Mouse (Mus musculus): ENCODE measurements around the gene Vstm5. TPM values are rescaled to one million over a fixed set of nuclear protein-coding genes. Genes with fewer than 3 reads are reported as not detected.
"Not testable (repeated sequence)": the region's sequence is repeated elsewhere in the genome, so short reads cannot be mapped to it uniquely, and the experiment has no call there.

Gene Vstm5
- total RNA-seq, 2 experiments from 2014 or later = 9.9 to 11.4 TPM

DNA sequence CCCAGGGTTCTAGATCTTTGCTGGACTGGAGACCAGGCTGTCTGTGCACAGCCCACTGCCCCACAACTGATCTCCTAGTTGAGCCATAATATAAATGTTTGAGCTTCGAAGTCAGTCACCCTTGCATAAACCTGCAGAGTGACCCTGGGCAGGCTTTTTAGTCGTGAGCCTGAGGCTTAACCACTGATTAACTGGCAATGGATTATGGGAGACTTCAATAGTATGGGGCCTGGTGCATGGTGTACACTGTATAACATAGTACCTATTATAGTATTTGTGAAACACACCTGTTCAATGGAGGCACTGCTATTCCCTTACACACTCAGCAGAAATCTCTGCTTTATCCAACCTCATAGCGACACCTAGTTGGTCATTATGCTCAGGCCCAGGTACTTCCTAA, 17.4 kb downstream of the Vstm5 start:
- DNase-seq (ENCODE audit: low spot score in 2 of 2) = no peak

DNA sequence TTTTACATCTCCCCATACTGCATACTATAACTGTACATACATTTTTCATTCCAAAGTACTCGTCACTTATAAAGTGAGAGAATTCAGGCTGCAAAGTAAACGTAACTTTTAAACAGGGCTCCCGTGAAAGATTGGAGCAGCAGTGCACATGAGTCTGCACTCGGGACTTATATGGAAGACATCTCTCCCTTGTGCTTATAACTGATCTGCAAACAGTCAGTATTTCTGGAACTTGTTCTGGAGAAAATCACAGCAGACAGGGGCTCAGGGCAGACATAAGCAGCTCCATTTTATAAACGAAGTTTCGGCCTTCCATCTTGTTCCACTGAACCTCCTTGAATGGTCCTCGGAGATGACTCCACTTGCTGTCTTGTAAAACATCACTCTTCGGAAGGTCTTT, 23.1 kb downstream of the Vstm5 start:
- DNase-seq (ENCODE audit: low spot score in 2 of 2) = no peak

DNA sequence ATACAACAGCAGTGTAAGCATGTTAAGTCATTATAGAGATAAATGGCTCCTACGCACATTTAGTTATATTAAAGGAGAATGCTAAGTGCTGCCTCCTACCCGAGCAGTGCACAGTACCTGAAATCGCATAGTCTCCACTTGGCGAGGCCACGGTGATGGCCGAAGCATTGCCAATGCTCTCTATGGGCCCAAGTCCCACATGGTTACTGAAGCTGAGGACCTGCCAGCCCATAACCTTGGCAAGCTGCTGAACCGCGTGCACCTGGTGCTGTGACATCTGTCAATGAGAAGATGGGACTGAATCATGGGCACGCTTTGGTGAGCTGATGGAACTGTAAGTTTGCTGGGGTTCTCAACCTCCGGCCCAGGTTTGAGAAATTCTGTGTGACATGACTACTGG, 24.6 kb downstream of the Vstm5 start:
- DNase-seq (ENCODE audit: low spot score in 2 of 2) = no peak

DNA sequence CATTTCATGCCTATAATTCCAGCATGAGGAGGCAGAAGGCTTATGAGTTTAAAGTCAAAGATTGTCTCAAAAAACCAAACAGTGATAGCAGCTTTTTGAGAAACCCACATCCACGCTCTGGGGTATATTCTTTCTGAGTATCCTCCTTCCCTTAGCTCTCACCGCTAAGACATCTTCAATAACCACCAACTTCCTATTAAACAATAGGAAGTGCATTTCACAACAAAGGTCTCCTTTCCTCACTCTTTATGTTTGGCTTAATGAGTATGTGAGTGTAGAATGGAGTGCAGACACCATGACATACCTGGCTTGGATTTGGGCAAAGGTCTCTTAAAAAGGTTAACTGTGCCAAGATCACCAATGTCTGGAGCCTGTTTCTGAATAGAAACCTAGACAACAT, 35.1 kb downstream of the Vstm5 start:
- DNase-seq (ENCODE audit: low spot score in 2 of 2) = no peak

DNA sequence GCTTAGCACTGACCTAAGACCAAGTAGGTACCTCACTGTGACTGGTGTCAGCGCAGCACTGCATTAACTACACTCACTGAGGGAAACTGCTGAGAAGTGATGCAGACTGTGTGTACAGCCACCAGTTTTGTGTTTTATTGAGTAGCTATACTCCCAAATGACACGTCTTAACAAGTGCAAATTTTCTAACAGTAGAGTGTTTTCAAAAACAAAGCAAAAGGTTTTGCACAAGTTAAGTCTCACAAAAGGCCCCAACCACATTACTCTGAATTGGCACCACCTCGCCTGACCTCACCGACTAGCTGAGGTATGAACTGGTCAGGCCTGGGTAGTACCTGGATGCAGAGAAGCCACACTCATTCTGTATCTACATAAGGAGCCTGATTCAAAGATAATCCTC, 38.0 kb downstream of the Vstm5 start:
- DNase-seq (ENCODE audit: low spot score in 2 of 2) = no peak

DNA sequence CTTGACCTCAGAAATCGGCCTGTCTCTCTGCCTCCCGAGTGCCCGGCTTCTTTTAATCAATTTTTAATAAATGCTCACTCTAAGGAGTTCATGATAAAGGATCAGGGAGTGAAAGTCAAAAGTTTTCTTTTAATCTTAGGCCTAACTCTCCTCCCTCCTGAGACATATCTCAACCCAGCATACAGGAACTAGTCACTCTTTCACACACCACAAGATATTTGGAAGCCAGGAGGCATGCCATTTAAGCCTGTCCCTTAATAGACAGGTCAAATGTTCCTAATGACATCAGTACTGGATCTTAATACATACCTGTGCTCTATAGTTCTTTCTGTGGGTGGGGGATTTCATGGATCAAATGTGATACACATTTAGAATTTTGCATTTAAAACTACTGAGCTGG, 39.5 kb downstream of the Vstm5 start:
- no peak for DNase-seq (ENCODE audit: low spot score in 2 of 2)

DNA sequence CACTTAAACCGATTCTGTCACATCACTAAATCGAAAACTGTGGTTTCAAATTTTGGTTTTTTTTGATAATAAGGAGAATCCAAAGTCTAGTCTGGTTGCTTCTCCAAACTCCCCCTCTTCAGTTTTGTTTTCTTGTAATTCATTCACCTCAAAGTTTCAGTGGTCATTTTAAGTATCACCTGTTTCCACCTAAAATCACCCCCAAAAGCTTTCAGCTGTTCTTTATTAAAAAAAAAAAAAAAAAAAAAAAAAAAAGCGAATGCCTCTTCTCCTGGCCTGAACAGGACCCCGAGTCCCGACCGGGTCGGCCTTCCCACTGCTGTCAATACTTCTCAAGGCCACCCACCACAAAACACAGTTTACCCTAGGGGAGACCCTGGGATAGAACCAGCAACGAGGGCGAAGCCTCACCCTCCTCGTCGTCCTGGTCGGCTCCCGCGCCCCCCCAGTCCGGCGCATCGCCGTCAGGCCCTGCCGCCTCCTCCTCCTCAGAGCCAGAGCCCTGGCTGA, 40.3 kb downstream of the Vstm5 start:
- DNase-seq (ENCODE audit: low spot score in 2 of 2) = no peak

DNA sequence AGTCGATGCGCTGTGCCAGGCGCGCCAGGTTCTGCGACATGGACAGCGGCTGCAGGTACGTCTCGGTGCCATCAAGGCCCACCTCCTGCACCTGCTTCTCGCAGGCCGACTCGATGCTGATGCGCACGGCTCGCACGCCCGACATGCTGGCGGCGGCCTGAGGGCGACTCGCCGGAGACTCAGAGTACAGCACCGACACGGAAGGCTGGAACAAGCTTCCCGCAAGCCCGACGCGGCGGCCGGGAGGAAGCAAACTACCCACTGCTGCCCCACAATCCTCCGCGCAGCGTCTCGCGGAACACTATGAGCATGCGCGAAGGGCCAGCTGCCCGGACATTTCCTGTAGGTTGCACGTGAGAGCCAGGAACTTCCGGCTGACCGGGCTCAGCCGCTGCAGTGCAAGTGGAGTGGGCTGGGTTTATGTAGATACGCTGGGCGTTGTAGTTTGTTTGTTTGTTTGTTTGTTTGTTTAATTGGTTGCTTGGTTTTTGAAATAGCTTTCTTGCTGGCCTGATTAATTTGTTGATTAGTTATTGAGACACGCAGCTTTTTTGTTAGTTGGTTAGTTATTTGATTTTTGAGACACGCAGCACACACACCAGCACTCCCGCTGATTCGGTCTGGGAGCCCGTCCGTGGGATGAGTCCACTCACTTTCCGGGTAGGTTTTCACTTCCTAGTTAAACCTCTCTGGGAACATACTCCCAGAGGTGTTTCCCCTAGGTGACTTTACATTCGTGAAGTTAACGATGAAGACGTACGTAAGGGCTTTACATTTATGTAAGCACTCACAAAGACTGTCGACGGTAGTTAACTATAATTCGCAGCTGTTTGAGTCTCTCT, 41.0 kb downstream of the Vstm5 start, which contains the start of gene Med17:
Gene Med17, minus strand, starts transcription at position 283 of the 842 bp plus-strand sequence.
- peak; percentile 95 for DNase-seq (ENCODE audit: low spot score in 2 of 2)

DNA sequence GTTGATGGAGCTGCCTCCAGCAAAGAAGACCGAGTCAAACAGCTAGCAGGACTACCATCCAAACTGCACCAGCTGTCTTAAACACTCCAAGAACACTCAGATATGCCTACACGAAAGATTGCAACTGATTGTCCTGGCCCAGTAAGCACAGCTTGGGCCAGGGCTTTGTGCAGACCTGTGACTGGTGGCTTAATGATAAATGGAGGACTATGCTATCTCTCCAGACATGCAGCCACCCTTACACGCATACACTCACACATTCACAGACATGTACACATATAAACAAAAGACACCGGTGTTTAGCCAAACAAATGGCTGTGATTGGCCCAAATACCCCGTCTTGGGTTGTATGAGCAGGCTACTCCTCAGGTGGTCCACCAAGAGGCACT, 41.6 kb downstream of the Vstm5 start:
- DNase-seq (ENCODE audit: low spot score in 2 of 2) = no peak

DNA sequence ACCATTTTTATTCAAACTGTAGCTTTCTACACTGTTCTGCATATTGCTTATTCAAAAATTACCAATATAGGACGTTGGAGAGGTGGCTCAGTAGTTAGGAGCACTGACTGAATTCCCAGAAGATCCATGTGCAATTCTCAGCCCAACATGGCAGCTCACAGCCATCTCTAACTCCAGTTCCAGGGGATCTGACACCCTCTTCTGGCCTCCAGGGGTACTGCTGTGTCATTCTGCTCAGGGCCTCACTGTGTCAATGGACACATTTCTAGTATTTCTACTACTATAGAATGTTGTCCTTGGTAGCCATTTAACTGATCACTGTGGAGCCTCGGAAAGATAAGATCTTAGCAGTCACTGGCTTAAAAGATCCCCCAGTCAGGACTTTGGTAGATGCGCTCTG, 46.6 kb downstream of the Vstm5 start:
- no peak for DNase-seq (ENCODE audit: low spot score in 2 of 2)

DNA sequence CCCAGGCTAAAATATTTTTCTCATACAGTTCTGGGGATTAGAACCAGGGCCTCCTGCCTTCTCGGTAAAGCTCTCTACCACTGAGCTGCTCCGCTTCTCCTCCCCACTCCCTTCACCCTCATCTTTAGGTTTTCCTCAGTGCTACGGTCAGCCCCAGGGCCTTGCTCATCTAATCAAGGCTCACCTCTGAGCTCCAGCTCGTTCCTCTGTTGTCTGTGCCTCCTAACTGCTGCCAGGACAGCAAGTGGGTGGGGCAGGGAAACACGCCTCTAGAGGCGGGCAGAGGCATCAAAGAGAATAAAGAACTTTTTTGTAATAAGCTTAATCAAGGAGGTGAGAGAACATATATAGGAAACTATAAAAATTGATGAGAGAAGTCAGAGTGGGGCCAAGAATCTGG, 49.0 kb downstream of the Vstm5 start:
- DNase-seq (ENCODE audit: low spot score in 2 of 2) = no peak

DNA sequence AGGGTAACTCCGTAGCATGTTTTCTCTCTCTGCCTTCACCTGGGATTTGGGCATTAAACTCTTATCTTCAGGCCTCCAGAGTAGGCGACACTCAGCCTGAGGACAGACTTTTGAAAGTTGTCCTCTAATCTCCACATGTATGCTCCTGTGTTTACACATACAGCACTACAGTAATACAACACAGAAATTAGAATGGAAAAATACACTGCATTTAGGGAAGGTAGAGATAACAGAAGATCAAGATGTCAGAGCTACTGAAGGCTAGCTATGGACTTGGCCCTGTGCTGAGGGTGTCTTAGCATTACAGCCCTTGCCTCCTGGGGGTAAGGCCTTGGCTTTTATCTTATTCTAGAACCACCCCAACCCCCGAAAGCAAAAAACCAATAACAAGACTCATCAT, 49.6 kb downstream of the Vstm5 start:
- no peak for DNase-seq (ENCODE audit: low spot score in 2 of 2)

DNA sequence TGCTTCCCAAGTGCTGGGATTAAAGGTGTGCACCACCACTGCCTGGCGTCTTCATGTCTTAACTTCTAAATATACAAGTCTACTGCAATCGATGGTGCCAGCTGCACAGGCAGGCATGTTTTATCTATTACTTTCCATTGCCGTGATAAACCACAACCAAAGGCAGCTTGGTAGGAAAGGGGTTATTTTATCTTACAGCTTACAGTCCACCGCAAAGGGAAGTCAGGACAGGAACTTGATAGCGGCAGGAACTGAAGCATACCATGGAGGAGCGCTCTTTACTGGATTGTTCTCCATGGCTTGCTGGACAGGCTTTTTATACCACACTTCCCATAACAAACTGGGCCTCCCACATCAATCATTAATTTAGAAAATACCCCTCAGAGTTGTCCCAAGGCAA, 50.4 kb downstream of the Vstm5 start:
- DNase-seq (ENCODE audit: low spot score in 2 of 2) = no peak

DNA sequence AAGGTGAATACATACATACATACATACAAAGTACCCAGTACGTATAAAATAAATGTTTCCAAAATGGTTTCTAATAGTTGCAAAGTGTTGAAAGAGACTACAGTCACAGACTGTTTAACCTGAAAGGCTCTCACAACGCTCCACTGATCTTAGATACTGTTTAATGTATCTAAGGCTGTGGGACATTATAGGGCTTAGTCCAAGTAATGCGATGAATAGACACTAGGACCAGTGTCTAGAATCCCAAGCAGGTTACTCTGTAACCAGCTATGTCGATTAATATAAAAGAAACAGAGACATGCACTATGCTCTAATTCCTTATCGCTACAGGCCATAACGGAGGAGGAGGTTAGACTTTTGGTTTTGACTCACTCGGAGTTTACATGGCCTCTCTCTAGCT, 58.3 kb downstream of the Vstm5 start:
- DNase-seq (ENCODE audit: low spot score in 2 of 2) = no peak

DNA sequence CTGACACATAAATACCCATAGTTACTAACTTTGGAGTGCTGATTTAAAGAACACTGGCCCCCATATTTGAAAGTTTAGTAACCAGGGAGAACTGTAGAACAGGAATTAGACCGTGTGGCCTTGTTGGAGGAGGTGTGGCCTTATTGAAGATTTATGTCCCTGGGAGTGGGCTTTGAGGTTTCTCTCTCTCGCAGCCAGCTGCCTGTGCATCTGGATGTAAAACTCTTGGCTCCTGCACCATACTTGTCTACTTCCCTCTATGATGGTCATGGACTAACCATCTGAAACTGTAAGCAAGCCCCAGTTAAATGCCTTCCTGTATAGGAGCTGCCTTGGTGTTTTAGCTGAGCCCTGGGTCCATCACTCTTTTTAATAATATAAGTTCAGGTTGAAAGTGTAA, 59.6 kb downstream of the Vstm5 start:
- DNase-seq (ENCODE audit: low spot score in 2 of 2) = no peak

DNA sequence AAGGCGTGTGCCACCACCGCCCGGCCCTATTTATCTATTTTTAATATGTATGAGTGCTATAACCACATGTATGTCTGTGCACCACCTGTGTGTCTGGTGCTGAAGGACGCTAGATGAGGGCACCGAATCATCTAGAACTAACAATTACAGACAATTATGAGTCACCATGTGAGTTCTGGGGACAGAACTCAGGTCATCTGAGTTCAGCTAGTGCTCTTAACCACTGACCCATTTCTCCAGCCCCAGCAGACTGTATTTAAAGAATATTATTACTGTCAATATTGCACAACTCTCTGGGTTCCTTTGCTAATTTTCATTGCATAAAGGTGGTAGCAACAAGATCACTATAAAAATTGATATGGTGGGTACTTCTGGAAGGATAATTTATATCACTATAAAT, 61.2 kb downstream of the Vstm5 start:
- DNase-seq (ENCODE audit: low spot score in 2 of 2) = no peak

DNA sequence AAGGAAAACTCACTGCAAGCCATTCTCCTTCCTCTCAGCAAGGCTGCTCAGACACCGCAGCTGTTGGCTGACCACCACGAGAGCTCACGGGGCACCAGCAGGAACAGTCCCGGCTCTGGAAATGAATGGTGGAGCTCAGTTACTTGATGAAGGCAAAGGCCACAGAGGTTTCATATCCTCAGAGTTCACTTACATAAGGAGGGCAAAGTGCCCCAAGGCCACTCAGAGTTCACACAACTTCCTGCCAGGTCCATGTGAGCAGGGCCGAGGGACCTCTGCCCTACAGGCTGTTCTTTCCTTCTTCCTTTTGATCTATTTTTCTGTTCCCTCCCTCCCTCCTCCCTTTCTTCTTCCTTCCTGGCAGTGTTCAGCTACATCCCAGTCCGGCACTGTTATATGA, 62.6 kb downstream of the Vstm5 start:
- DNase-seq (ENCODE audit: low spot score in 2 of 2) = no peak

DNA sequence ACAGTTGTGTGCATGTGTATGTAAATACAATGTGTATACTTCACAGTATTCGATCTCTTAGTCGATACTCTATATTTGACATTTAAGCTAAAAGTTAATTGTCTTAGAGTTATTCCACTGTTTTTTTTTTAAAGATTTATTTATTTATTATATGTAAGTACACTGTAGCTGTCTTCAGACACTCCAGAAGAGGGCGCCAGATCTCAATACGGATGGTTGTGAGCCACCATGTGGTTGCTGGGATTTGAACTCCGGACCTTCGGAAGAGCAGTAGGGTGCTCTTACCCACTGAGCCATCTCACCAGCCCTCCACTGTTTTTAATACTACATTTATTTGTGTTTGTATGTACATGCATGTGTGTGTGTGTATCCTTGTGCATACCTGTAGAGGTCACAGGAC, 63.2 kb downstream of the Vstm5 start:
- DNase-seq (ENCODE audit: low spot score in 2 of 2) = not testable (repeated sequence)

DNA sequence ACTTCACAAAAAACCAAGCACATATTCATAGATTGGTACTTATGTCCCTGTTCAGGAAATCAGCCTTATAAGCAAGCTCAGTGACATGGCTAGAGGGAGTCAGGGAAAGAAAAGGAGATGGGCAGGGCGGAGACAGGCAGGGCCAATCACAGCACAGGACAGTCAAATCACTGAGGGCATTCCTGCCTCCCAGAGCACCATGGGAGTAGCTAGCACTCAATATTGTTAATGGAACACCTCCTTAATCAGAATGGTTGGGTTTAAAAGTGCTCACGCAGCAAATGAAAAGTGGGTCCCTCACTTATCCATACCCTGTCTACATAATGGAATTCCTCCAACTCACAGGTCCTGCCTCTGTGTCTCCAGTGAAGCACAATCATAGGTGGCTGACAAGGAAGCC, 64.0 kb downstream of the Vstm5 start:
- DNase-seq (ENCODE audit: low spot score in 2 of 2) = no peak

DNA sequence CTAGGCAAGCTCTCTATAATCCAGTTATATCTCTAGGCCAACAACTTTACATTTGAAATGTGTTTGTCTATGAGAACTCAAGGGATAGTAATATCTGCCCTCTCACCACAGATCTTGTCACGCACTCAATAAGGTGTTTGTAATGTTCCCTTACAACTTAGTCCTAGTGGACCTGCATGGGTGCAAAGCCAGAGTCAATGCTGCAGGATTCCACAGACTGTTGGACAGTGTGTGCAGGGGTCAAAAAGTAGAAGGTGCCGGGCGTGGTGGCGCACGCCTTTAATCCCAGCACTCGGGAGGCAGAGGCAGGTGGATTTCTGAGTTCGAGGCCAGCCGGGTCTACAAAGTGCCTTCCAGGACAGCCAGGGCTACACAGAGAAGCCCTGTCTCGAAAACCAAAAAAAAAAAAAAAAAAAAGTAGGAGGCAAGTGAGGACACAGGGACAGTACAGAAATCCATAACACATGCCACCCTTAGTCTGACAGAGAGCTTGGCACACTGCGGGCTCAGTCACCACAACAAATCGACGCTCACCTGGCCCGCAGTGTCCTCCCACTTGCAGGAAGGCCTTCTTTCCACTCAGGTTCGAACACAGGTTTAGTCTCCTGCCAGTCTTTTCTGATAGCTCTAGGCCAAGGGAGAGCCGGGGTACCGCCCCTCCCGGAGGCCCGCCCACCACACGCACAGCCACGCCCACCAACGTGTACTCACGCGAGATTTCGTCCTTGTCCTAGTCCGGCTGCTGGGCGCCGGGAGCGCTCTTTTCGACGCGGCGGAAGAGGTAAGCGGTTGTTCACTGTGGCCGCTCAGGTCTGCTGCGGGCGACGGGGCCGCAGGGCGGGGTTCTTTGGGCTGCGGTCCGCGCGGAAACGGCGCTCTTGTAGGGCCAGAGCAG, 66.9 kb downstream of the Vstm5 start, which contains the start of gene Taf1d:
Gene Taf1d, plus strand, starts transcription at position 712 of the 895 bp plus-strand sequence.
- DNase-seq (ENCODE audit: low spot score in 2 of 2) = peak; percentile 96 to 98

DNA sequence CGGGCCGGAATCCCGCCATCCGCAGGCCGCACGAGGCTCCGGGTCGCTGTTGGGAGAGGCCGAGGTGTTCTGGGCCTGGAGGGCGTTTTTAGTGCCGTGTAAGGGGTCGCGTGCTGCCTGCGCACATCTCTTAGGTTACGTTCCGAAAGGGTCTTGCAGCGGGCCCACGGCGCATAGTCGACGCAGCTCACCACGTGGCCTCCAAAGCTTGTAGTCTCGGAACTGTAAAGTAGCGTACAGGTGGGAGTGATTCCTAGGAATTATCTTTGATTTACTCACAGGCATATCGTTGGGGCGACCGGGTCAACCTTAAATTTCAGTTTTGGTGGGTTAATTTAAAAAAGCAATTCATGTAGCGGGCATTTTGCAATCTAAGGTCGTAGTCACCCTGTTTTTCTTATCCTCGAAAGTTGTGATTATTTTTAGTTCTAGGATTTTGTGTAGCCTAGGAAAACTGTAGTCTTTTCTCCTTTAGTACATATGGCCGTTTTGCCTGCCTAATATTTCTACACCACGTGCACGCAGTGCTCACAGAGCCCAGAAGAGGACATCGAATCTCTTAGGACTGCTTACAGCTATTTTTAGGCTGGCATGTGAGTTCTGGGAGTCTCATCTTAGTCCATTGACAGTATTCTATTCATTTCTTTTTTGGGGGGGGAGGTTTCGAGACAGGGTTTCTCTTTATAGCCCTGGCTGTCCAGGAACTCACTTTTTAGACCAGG, 67.7 kb downstream of the Vstm5 start, which contains the start of gene 4931406C07Rik:
Gene 4931406C07Rik, minus strand, starts transcription at position 51 of the 722 bp plus-strand sequence.
- DNase-seq (ENCODE audit: low spot score in 2 of 2) = peak in 1 of 2 experiments; percentile 17

Data from left cerebral cortex, adult 18-20 months (tissue).